8 mouse cellular contexts compared by ENCODE assay signal in genomic region chr19:5473720-5474119, GRCm38 (mm10). TPM values are rescaled to one million over a fixed set of nuclear protein-coding genes. Genes with fewer than 3 reads are reported as not detected.
DNase-seq lines count a peak whose midpoint lies in the region; ATAC-seq and TF ChIP-seq lines count a peak whose summit lies in the region.

TSS of gene Efemp2 (plus strand) at chr19:5473954.

- peak within 1 kb of the TSS; percentile 85 for H3K4me2 ChIP-seq in limb, embryonic 14.5 days (replicated peaks; ENCODE audit: low read depth, low read length, severe bottlenecking)
- peak within 1 kb of the TSS; percentile 95 for H3K4me2 ChIP-seq in midbrain, embryonic 14.5 days (ENCODE audit: low read length)
- peak within 1 kb of the TSS; percentile 84 for H3K4me2 ChIP-seq in stomach, embryonic 16.5 days (ENCODE audit: low read depth, low read length)

- H3K36me3 ChIP-seq in erythroblast, embryonic 14.5 days (ENCODE audit: control insufficient read depth) = no peaks in the 10 kb centered on the region
- peaks cover 29% of the 10 kb centered on the region for H3K36me3 ChIP-seq in embryonic facial prominence, embryonic 10.5 days (replicated peaks)
- H3K36me3 ChIP-seq in heart, adult 2 months (ENCODE audit: control insufficient read depth, insufficient read depth, low read length) = no peaks in the 10 kb centered on the region
- H3K36me3 ChIP-seq in kidney, adult 2 months (ENCODE audit: control insufficient read depth, insufficient read depth, low read length) = no peaks in the 10 kb centered on the region
- peaks cover 19% of the 10 kb centered on the region for H3K36me3 ChIP-seq in limb, embryonic 14.5 days (ENCODE audit: control insufficient read depth, insufficient read depth, low read length)
- no peaks in the 10 kb centered on the region for H3K36me3 ChIP-seq in midbrain, embryonic 14.5 days (ENCODE audit: control insufficient read depth, insufficient read depth, low read length)
- no peaks in the 10 kb centered on the region for H3K36me3 ChIP-seq in stomach, embryonic 16.5 days (ENCODE audit: control insufficient read depth, insufficient read depth, low read length)

- H3K9ac ChIP-seq in heart, adult 2 months (ENCODE audit: low read depth, low read length) = peak within 1 kb of the TSS; percentile 77
- H3K9ac ChIP-seq in limb, embryonic 14.5 days (ENCODE audit: low read depth, low read length, severe bottlenecking) = peak within 1 kb of the TSS; percentile 84
- peak within 1 kb of the TSS; percentile 76 for H3K9ac ChIP-seq in midbrain, embryonic 14.5 days (replicated peaks; ENCODE audit: low read length)
- H3K9ac ChIP-seq in stomach, embryonic 16.5 days (ENCODE audit: low read length) = peak within 1 kb of the TSS; percentile 80

- peaks cover 54% of the 10 kb centered on the region for H3K27me3 ChIP-seq in erythroblast, embryonic 14.5 days (ENCODE audit: control insufficient read depth)
- H3K27me3 ChIP-seq in embryonic facial prominence, embryonic 10.5 days (replicated peaks; ENCODE audit: low read depth, poor library complexity, severe bottlenecking) = no peaks in the 10 kb centered on the region
- H3K27me3 ChIP-seq in heart, adult 2 months (ENCODE audit: control insufficient read depth, insufficient read depth, low read length) = no peaks in the 10 kb centered on the region
- H3K27me3 ChIP-seq in kidney, adult 2 months (replicated peaks; ENCODE audit: control insufficient read depth, insufficient read depth, low read length) = no peaks in the 10 kb centered on the region
- H3K27me3 ChIP-seq in limb, embryonic 14.5 days (ENCODE audit: control insufficient read depth, insufficient read depth, low read length) = no peaks in the 10 kb centered on the region
- H3K27me3 ChIP-seq in midbrain, embryonic 14.5 days (ENCODE audit: control insufficient read depth, insufficient read depth, low read length) = no peaks in the 10 kb centered on the region
- H3K27me3 ChIP-seq in stomach, embryonic 16.5 days (ENCODE audit: control insufficient read depth, insufficient read depth, low read length) = no peaks in the 10 kb centered on the region

- peak within 1 kb of the TSS; percentile 42 for H3K4me3 ChIP-seq in erythroblast, embryonic 14.5 days (replicated peaks)
- H3K4me3 ChIP-seq in embryonic facial prominence, embryonic 10.5 days = peak within 1 kb of the TSS; percentile 81
- peak within 1 kb of the TSS; percentile 57 for H3K4me3 ChIP-seq in heart, adult 2 months
- H3K4me3 ChIP-seq in kidney, adult 2 months (ENCODE audit: insufficient read depth, low read depth, low read length) = peak within 1 kb of the TSS; percentile 46
- peak within 1 kb of the TSS; percentile 70 for H3K4me3 ChIP-seq in limb, embryonic 14.5 days (replicated peaks; ENCODE audit: low read length)
- H3K4me3 ChIP-seq in midbrain, embryonic 14.5 days (replicated peaks; ENCODE audit: low read depth, low read length) = peak within 1 kb of the TSS; percentile 53
- peak within 1 kb of the TSS; percentile 53 for H3K4me3 ChIP-seq in stomach, embryonic 16.5 days (replicated peaks; ENCODE audit: low read length)

- H3K79me2 ChIP-seq in heart, adult 2 months (replicated peaks; ENCODE audit: control insufficient read depth, insufficient read depth, low read length) = no peaks in the 10 kb centered on the region

- 2% methylated on average over 22 of the region's 22 CpGs for WGBS in embryonic facial prominence, embryonic 10.5 days
- WGBS in heart, adult 2 months = 2% methylated on average over 22 of the region's 22 CpGs
- 5% methylated on average over 22 of the region's 22 CpGs for WGBS in kidney, adult 2 months
- WGBS in limb, embryonic 14.5 days = 4% methylated on average over 22 of the region's 22 CpGs
- 2% methylated on average over 22 of the region's 22 CpGs for WGBS in midbrain, embryonic 14.5 days
- under 1% methylated on average over 22 of the region's 22 CpGs for WGBS in stomach, embryonic 16.5 days

- peak; percentile 84 for DNase-seq in embryonic facial prominence, embryonic 10.5 days (ENCODE audit: low spot score)
- peak; percentile 89 to 90 for DNase-seq in heart, adult 2 months
- peak; percentile 88 for DNase-seq in kidney, adult 2 months
- peak; percentile 87 for DNase-seq in limb, embryonic 14.5 days (ENCODE audit: low spot score)
- peak; percentile 82 for DNase-seq in midbrain, embryonic 14.5 days

- no peak for TF ChIP-seq EP300 in heart, adult 2 months (IDR thresholded peaks at IDR 0.05; ENCODE audit: insufficient read depth, low read depth, low read length)

- peak within 1 kb of the TSS; percentile 95 for H3K27ac ChIP-seq in embryonic facial prominence, embryonic 10.5 days (replicated peaks)
- peak within 1 kb of the TSS; percentile 76 for H3K27ac ChIP-seq in heart, adult 2 months
- H3K27ac ChIP-seq in kidney, adult 2 months (ENCODE audit: insufficient read depth, low read depth, low read length) = peak within 1 kb of the TSS; percentile 36; the same call in 1 of the 2 replicates
- H3K27ac ChIP-seq in limb, embryonic 14.5 days (replicated peaks; ENCODE audit: low read depth, low read length) = peak within 1 kb of the TSS; percentile 90
- H3K27ac ChIP-seq in midbrain, embryonic 14.5 days (replicated peaks; ENCODE audit: low read depth, low read length) = peak within 1 kb of the TSS; percentile 61
- H3K27ac ChIP-seq in stomach, embryonic 16.5 days (ENCODE audit: low read length) = peak within 1 kb of the TSS; percentile 69

- TF ChIP-seq CTCF in heart, adult 2 months (IDR thresholded peaks at IDR 0.05) = no peak
- TF ChIP-seq CTCF in kidney, adult 2 months (conservative IDR thresholded peaks at IDR 0.05; ENCODE audit: insufficient read depth, insufficient read length, low read depth, low read length) = no peak

- peak; percentile 65 for TF ChIP-seq POLR2A in heart, adult 2 months (IDR thresholded peaks at IDR 0.05; ENCODE audit: insufficient read depth, low read depth, low read length)
- no peak for TF ChIP-seq POLR2A in kidney, adult 2 months (IDR thresholded peaks at IDR 0.05; ENCODE audit: low read depth, low read length)
- TF ChIP-seq POLR2A in limb, embryonic 14.5 days (IDR thresholded peaks at IDR 0.05; ENCODE audit: borderline replicate concordance, extremely low read depth, insufficient read depth, insufficient read length) = no peak

- H3K9me3 ChIP-seq in erythroblast, embryonic 14.5 days (ENCODE audit: control insufficient read depth, low read length) = no peaks in the 10 kb centered on the region; the same call in 1 of the 2 replicates
- H3K9me3 ChIP-seq in embryonic facial prominence, embryonic 10.5 days = no peaks in the 10 kb centered on the region
- no peaks in the 10 kb centered on the region for H3K9me3 ChIP-seq in limb, embryonic 14.5 days (ENCODE audit: control insufficient read depth, low read length)
- H3K9me3 ChIP-seq in midbrain, embryonic 14.5 days (ENCODE audit: control insufficient read depth, low read length) = no peaks in the 10 kb centered on the region
- no peaks in the 10 kb centered on the region for H3K9me3 ChIP-seq in stomach, embryonic 16.5 days (replicated peaks; ENCODE audit: control insufficient read depth, low read length)

- peaks cover 17% of the 10 kb centered on the region for H3K4me1 ChIP-seq in erythroblast, embryonic 14.5 days (ENCODE audit: control insufficient read depth)
- peaks cover 32% of the 10 kb centered on the region for H3K4me1 ChIP-seq in embryonic facial prominence, embryonic 10.5 days
- no peaks in the 10 kb centered on the region for H3K4me1 ChIP-seq in heart, adult 2 months (ENCODE audit: control insufficient read depth, insufficient read depth, low read length)
- H3K4me1 ChIP-seq in kidney, adult 2 months (ENCODE audit: control insufficient read depth, insufficient read depth, low read length) = no peaks in the 10 kb centered on the region
- H3K4me1 ChIP-seq in limb, embryonic 14.5 days (ENCODE audit: control insufficient read depth, insufficient read depth, low read length) = peaks cover 16% of the 10 kb centered on the region
- H3K4me1 ChIP-seq in midbrain, embryonic 14.5 days (ENCODE audit: control insufficient read depth, insufficient read depth, low read length) = peaks cover 21% of the 10 kb centered on the region
- peaks cover 13% of the 10 kb centered on the region; the same call in 1 of the 2 replicates for H3K4me1 ChIP-seq in stomach, embryonic 16.5 days (ENCODE audit: control insufficient read depth, insufficient read depth, low read length)

- intact Hi-C loops in heart, adult 2 months (cut with DNase I) = loop anchor here (1.0 kb wide), 1 partner anchor 14 kb away; no protein-coding TSS in a partner anchor

- ATAC-seq in erythroblast, adult 5-6 weeks (replicated peaks; ENCODE audit: low FRiP score, poor library complexity, severe bottlenecking) = no peak
- peak; percentile 36; the same call in 1 of the 2 replicates for ATAC-seq in limb, embryonic 14.5 days (ENCODE audit: low FRiP score, low read depth)
- ATAC-seq in midbrain, embryonic 14.5 days (ENCODE audit: low FRiP score, low TSS enrichment) = peak; percentile 57; the same call in 1 of the 2 replicates
- peak; percentile 86 for ATAC-seq in stomach, embryonic 16.5 days (ENCODE audit: insufficient read depth, low FRiP score)

RNA-seq across cellular contexts. Expression of gene Efemp2, which starts in this region (rescaled TPM):
- 0.03 and 0.04 TPM in 2 replicates for polyA plus RNA-seq in erythroblast, embryonic 14.5 days (2012)
- total RNA-seq in erythroblast, adult 5-6 weeks (2015; ENCODE audit: low replicate concordance) = not detected in 2 replicates
- 3.4 TPM in 1 of 2 replicates, not detected in the other for total RNA-seq in erythroblast, adult 5-6 weeks (2017; ENCODE audit: low replicate concordance)
- polyA plus RNA-seq in embryonic facial prominence, embryonic 10.5 days (2016; fragmentation: Nextera tagmentation; extraction: Ambion mirVana) = 75.8 and 80.6 TPM in 2 replicates
- total RNA-seq in heart, adult 2 months (2021) = 10 to 100 TPM in 1 of 2 experiments, 1 to 10 TPM in 1; 8.2 to 10.3 TPM
- 33.6 and 36.3 TPM in 2 replicates for polyA plus RNA-seq in heart, adult 2 months (2012; rRNA removed)
- 43.6 and 50.8 TPM in 2 replicates for polyA plus RNA-seq in kidney, adult 2 months (2012; rRNA removed)
- 239 and 314 TPM in 2 replicates for polyA plus RNA-seq in limb, embryonic 14.5 days (2012; rRNA removed)
- 193 and 202 TPM in 2 replicates for polyA plus RNA-seq in limb, embryonic 14.5 days (2014; fragmentation: Nextera tagmentation; extraction: Ambion mirVana)
- 18.0 and 28.7 TPM in 2 replicates for polyA plus RNA-seq in midbrain, embryonic 14.5 days (2014; fragmentation: Nextera tagmentation; extraction: Ambion mirVana)
- 156 and 167 TPM in 2 replicates for polyA plus RNA-seq in stomach, embryonic 16.5 days (2015; fragmentation: Nextera tagmentation; extraction: Ambion mirVana)

Comparison
In these comparisons a context has a peak if more than half of its experiments do, and no peak if none do; other contexts are left out.
1. RNA of gene Efemp2 (polyA plus RNA-seq): 193 to 314 TPM in limb, embryonic 14.5 days, 156 to 167 TPM in stomach, embryonic 16.5 days, 75.8 to 80.6 TPM in embryonic facial prominence, embryonic 10.5 days, 43.6 to 50.8 TPM in kidney, adult 2 months, 33.6 to 36.3 TPM in heart, adult 2 months and 18.0 to 28.7 TPM in midbrain, embryonic 14.5 days; 0.03 to 0.04 TPM in erythroblast, embryonic 14.5 days; every median in the first group is over 10 times any median in the second.
2. H3K27ac ChIP-seq: peak in every context shown above with its lines; median percentile 95 in embryonic facial prominence, embryonic 10.5 days; 90 in limb, embryonic 14.5 days; 76 in heart, adult 2 months; 69 in stomach, embryonic 16.5 days; 61 in midbrain, embryonic 14.5 days; 36 in kidney, adult 2 months.
3. Peak in every context shown above with its lines, with median percentiles within 50 percentile points of each other: H3K4me3 ChIP-seq, DNase-seq, H3K9ac ChIP-seq and H3K4me2 ChIP-seq.